Mouse (Mus musculus) stomach, embryonic 15.5 days (tissue): ENCODE measurements around the gene Pacsin2. TPM values are rescaled to one million over a fixed set of nuclear protein-coding genes. Genes with fewer than 3 reads are reported as not detected.

Experiments used
- ATAC-seq: fragments of 200-750 bp; cut with Nextera tagmentation; 2 replicates; pipeline ENCODE4 v1.8.0; 2017; ENCODE audit warnings: low read depth, moderate number of reproducible peaks, moderate TSS enrichment; ENCODE audit not compliant: insufficient read depth, low FRiP score
- H3K27ac ChIP-seq: fragments of 300-500 bp; sonication (generic); 2 replicates; pipeline ENCODE4 v1.5.1; 2015; ENCODE audit warnings: mild to moderate bottlenecking, inconsistent platforms
- H3K27me3 ChIP-seq: fragments of 300-500 bp; sonication (generic); replicated peaks from 2 replicates; pipeline ENCODE4 v1.6.1; 2015; ENCODE audit warnings: inconsistent platforms
- H3K36me3 ChIP-seq: fragments of 300-500 bp; sonication (generic); 2 replicates; pipeline ENCODE4 v1.6.1; 2015; ENCODE audit warnings: inconsistent platforms
- H3K4me1 ChIP-seq: fragments of 300-500 bp; sonication (generic); 2 replicates; pipeline ENCODE4 v1.6.1; 2015; ENCODE audit warnings: inconsistent platforms
- H3K4me2 ChIP-seq: fragments of 300-500 bp; sonication (generic); 2 replicates; pipeline ENCODE4 v1.6.1; 2015; ENCODE audit warnings: mild to moderate bottlenecking, inconsistent platforms
- H3K4me3 ChIP-seq: fragments of 300-500 bp; sonication (generic); replicated peaks from 2 replicates; pipeline ENCODE4 v1.5.1; 2015; ENCODE audit warnings: inconsistent platforms
- H3K9ac ChIP-seq: fragments of 300-500 bp; sonication (generic); 2 replicates; pipeline ENCODE4 v1.6.1; 2015; ENCODE audit warnings: inconsistent platforms
- H3K9me3 ChIP-seq: fragments of 300-500 bp; sonication (generic); 2 replicates; pipeline ENCODE4 v1.6.1; 2016; ENCODE audit warnings: inconsistent platforms
- WGBS: fragments of 180-500 bp; shearing (Covaris S2); methylation state at CpG from one replicate; pipeline ENCODE4 v1.1.7; 2015; 5-methylcytosine and 5-hydroxymethylcytosine counted together
- polyA plus RNA-seq: library from polyadenylated mRNA; unstranded; fragments of >200 nt; fragmentation: Nextera tagmentation; extraction: Ambion mirVana; gene quantifications from 2 replicates; pipeline ENCODE4 v1.2.1, GENCODE M21; 2015

The Pacsin2 gene
- polyA plus RNA-seq, 1 experiment from 2014 or later: 64.0 TPM

DNA sequence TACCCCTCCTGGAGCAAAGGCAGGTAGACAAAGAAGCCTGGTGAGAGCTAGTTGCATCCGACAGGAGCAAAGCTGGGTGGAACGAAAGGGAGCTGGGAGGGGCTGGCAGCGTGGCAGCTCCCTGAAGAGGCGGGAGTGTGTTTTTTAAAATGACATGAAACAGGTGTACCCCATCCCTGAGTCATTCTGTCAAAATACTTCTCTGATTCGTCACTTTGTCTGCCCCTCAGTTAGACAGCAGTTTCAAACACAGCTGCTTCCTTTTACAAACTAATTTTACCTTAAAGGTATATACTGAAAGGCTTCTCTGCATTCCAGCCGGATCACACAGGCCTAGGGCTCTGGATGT is 30.1 kb upstream of the Pacsin2 start:
- Histone ChIP-seq H3K4me2 (no peak overlapping the region), H3K9ac (no peak overlapping the region), H3K36me3 (peaks cover 16% of the 10 kb centered on the region), H3K27me3 (no peaks in the 10 kb centered on the region), H3K9me3 (no peaks in the 10 kb centered on the region), H3K27ac (no peak overlapping the region), H3K4me3 (no peak overlapping the region), H3K4me1 (no peaks in the 10 kb centered on the region)
- WGBS: 56% methylated on average over 6 of the region's 6 CpGs
- no peak for ATAC-seq

DNA sequence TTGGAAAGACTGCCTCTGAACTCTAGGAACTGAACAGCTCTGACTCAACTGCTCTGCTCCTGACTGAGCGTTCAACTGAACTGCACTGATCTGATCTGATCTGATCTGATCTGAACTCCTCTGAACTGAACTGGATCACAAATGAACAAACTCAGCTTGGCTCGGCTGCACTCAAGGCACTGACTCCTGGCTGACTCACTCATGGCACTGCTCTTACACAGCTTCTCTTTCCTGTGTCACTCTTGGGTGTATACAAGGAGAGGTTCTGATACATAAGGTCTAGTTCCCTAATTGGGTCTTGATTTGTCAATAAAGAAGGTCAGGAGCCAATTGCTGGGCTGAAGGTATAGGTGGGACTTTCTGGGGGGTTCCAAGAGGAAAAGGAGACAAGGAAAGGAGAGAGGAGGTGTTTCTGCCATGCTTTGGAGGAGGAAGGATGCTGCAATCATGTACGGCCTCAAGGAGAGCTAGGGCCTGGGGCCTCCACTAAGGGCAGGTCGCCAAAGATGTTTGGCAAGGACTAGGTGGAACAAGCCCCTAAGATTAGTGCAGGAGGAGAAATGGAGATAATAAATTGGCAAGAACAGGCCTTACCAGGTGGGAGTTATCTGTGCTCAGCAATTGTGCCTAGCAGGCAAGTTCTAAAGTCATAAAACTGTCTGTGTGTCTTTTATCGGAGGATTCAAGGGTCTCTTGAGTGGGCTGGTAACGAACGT is 29.6 kb upstream of the Pacsin2 start:
- 76% methylated on average over 7 of the region's 7 CpGs for WGBS
- no peaks in the 10 kb centered on the region for H3K9me3 ChIP-seq
- no peak overlapping the region for H3K4me2 ChIP-seq
- no peak overlapping the region for H3K9ac ChIP-seq
- no peaks in the 10 kb centered on the region for H3K27me3 ChIP-seq
- H3K4me1 ChIP-seq: no peaks in the 10 kb centered on the region
- ATAC-seq: no peak
- no peak overlapping the region for H3K27ac ChIP-seq
- H3K36me3 ChIP-seq: peaks cover 16% of the 10 kb centered on the region
- H3K4me3 ChIP-seq: no peak overlapping the region

DNA sequence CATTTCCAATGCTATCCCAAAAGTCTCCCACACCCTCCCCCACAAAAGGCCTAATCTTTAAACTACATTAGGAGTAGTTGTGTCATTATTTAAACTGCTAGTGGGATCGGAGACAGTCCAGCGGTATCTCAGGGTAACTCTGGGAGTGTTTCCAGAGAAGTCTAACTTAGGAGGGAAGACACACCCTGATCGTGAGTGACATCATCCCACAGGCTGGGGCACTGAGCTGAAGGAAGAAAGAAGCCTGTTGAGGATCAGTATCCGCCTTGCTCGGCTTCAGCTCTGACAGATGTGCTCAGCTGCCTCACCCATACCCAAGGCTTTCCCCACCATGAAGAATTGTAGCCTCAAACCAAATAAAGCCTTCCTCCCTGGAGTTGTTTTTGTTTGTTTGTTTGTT is 27.5 kb upstream of the Pacsin2 start:
- 42% methylated on average over 5 of the region's 5 CpGs for WGBS

DNA sequence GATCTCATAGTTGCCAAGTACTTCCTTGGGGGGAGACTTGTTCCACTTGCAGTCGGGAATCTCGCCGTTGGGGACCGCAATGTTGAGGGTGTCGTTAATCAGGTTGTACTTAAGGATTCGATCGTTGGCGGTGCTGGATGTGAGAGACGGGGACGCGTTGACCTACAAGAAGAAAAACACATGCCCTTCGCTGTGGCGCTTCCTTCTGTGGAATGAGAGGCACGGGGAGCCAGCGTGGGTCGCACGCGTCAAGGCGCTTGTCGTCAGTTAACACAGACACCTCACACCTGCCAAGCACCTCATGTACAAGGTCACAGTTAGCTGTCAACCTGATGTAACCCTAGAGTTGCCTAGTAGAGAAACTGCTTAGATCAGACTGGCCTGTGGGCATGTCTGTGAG is 25.1 kb upstream of the Pacsin2 start:
- 90% methylated on average over 20 of the region's 20 CpGs for WGBS
- no peaks in the 10 kb centered on the region for H3K9me3 ChIP-seq
- no peak overlapping the region for H3K27ac ChIP-seq
- no peak overlapping the region for H3K4me3 ChIP-seq
- no peak for ATAC-seq
- H3K27me3 ChIP-seq: no peaks in the 10 kb centered on the region
- no peak overlapping the region for H3K4me2 ChIP-seq
- 0 out of 2 replicates have a peak, but pooled peaks cover 2% of the 10 kb centered on the region for H3K36me3 ChIP-seq
- H3K9ac ChIP-seq: no peak overlapping the region
- H3K4me1 ChIP-seq: no peaks in the 10 kb centered on the region

More for the DNA sequence above, 27.5 kb upstream of the Pacsin2 start:
- Histone ChIP-seq H3K9ac (no peak overlapping the region), H3K4me3 (no peak overlapping the region), H3K4me1 (no peaks in the 10 kb centered on the region), H3K9me3 (no peaks in the 10 kb centered on the region), H3K27me3 (no peaks in the 10 kb centered on the region), H3K36me3 (peaks cover 11% of the 10 kb centered on the region), H3K27ac (no peak overlapping the region), H3K4me2 (no peak overlapping the region)
- no peak for ATAC-seq

DNA sequence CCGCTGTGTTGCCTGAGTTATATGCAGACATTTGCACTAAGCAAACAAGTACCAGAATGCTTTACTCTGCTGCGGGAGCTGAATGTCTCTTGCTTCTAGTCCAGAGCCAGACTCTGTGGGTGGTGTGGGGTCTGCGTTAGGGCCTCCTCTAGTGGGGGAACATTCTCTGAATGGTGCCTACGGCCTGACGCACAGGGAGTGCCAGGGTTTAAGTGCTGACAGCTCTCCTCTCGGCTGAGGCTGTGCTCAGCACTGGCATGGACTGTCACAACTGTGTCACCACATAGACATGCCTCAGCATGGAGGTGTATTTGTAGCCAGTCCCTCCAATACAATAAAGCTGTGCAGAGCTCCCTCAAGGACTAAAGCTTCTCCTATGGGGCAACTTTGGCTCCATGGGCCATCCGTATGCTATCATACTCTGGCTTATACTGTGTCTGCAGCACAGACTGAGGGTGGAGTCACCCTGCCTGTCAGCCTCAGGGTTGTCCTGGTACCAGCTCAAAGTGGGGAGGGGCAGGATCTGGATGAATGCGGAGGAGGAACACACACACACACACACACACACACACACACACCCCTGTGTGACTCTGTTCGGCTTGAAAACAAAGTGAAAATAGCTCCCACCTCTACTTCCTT is 23.2 kb upstream of the Pacsin2 start:
- H3K27ac ChIP-seq: no peak overlapping the region
- 65% methylated on average over 9 of the region's 9 CpGs for WGBS
- no peak overlapping the region for H3K4me3 ChIP-seq
- no peaks in the 10 kb centered on the region for H3K27me3 ChIP-seq
- no peaks in the 10 kb centered on the region for H3K36me3 ChIP-seq
- ATAC-seq: no peak
- H3K4me2 ChIP-seq: no peak overlapping the region
- H3K9me3 ChIP-seq: no peaks in the 10 kb centered on the region
- no peak overlapping the region for H3K9ac ChIP-seq
- H3K4me1 ChIP-seq: no peaks in the 10 kb centered on the region

DNA sequence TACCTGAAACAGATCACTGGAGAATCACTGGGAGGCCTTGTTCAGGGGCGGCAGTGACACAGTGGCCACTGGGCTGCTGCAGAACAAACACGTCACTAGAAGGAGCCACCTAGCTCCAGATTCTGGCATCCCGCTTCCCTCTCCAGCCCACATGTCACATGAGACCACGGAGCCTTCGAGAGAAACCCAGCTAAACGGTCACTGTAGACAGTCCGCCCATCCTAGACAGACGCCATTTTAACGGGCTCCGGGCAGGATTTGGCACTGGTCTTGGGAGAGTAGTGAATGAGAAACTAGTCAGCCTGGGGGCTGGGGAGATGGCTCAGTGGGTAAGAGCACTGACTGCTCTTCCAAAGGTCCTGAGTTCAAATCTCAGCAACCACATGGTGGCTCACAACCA is 19.9 kb upstream of the Pacsin2 start:
- WGBS: 92% methylated on average over 10 of the region's 10 CpGs
- H3K27ac ChIP-seq: no peak overlapping the region

DNA sequence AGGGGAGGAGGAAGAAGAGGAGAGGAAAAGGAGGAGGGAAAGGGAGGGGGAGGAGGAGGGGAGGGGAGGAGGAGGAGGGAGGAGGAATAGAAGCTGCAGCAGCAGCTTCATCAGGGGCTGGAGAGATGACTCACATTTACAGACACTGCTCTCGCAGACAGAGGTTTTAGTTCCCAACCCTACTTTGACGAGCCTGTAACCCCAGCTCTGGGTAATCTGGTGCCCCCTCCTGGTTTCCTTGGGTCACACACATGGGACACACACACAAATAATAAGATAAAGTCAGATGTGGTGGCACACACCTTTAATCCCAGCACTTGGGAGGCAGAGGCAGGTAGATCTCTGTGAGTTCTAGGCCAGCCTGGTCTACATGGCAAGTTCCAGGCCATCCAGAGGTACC is 19.1 kb upstream of the Pacsin2 start:
- Histone ChIP-seq H3K36me3 (no peaks in the 10 kb centered on the region), H3K9ac (no peak overlapping the region), H3K4me2 (no peak overlapping the region), H3K9me3 (no peaks in the 10 kb centered on the region), H3K27ac (no peak overlapping the region), H3K4me1 (no peaks in the 10 kb centered on the region), H3K27me3 (no peaks in the 10 kb centered on the region), H3K4me3 (no peak overlapping the region)
- ATAC-seq: no peak
- 43% methylated on average over 2 of the region's 2 CpGs for WGBS

More for the DNA sequence above, 19.9 kb upstream of the Pacsin2 start:
- Histone ChIP-seq H3K9ac (no peak overlapping the region), H3K4me3 (no peak overlapping the region), H3K36me3 (no peaks in the 10 kb centered on the region), H3K9me3 (no peaks in the 10 kb centered on the region), H3K4me1 (no peaks in the 10 kb centered on the region), H3K27me3 (no peaks in the 10 kb centered on the region), H3K4me2 (no peak overlapping the region)
- ATAC-seq: no peak

DNA sequence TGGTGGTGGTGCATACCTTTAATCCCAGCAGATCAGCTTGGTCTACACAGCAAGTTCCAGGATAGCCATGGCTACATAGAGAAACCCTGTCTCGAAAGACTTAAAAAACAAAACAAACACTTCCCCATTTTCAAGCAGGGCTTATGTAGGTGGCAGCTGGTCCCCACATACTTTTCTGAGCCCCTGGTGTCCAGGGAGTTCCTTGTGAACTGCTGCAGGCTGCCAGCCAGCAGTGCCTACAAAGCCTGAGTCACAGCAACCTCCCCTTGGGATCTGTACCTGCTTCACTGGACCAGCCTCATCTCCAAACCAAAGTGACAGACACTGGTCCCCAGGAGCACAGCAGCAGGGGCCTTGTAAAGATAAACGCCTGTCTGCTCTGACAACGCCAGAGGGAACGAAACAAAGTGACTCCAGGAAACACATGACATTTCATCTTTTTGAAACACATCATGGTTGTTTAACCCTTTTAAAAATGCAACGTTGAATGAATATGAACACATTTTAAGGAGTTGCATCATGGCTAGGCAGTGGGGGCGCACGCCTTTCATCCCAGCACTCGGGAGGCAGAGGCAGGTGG is 18.3 kb upstream of the Pacsin2 start:
- no peaks in the 10 kb centered on the region for H3K27me3 ChIP-seq
- no peak for ATAC-seq
- H3K4me2 ChIP-seq: no peak overlapping the region
- WGBS: 68% methylated on average over 8 of the region's 8 CpGs
- no peak overlapping the region for H3K4me3 ChIP-seq
- no peaks in the 10 kb centered on the region for H3K36me3 ChIP-seq
- H3K9me3 ChIP-seq: no peaks in the 10 kb centered on the region
- H3K9ac ChIP-seq: no peak overlapping the region
- H3K4me1 ChIP-seq: no peaks in the 10 kb centered on the region
- H3K27ac ChIP-seq: no peak overlapping the region

DNA sequence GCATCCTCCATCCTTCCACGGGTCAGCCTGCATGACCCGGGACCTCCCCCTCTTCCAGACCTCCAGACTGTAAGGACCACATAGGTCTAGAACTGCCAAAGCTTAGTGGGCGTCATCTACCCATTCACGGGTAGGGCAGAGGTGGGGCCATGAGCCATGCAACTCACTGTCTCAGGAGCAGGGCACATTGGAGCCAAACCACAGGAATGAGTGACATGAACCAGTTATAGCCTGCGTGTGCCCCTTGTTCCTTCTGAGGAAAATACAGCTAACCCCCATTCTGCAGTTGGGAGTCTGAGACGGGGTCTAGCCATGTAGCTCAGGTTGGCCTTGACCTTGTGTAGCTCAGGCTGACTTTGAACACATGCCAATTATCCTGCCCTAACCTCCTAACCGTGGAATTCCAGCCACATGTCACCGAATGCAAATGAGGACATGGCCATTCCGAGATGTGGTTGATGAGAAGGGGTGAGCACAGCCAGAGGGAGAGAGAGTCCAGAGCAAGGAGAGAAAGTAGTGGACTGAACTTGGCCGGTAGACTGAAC is 16.9 kb upstream of the Pacsin2 start:
- H3K4me1 ChIP-seq: no peaks in the 10 kb centered on the region
- H3K27me3 ChIP-seq: no peaks in the 10 kb centered on the region
- WGBS: 69% methylated on average over 10 of the region's 10 CpGs
- no peak overlapping the region for H3K9ac ChIP-seq
- no peak overlapping the region for H3K27ac ChIP-seq
- no peaks in the 10 kb centered on the region for H3K36me3 ChIP-seq
- no peak for ATAC-seq
- H3K9me3 ChIP-seq: no peaks in the 10 kb centered on the region
- H3K4me2 ChIP-seq: no peak overlapping the region
- no peak overlapping the region for H3K4me3 ChIP-seq

DNA sequence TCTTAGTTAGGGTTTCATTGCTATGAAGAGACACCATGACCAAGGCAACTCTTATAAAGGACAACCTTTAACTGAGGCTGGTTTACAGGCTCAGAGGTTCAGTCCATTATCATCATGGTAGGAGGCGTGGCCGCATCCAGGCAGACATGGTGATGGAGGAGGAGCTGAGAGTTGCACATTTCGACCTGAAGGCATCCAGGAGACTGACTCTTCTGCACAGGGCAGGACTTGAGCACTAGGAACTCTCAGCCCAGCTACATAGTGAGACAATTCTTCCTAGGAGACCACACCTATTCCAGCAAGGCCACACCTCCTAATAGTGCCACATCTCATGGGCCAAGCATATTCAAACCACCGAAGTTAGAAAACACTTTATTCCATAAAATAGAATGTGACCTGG is 15.4 kb upstream of the Pacsin2 start:
- Histone ChIP-seq H3K36me3 (no peaks in the 10 kb centered on the region), H3K4me2 (no peak overlapping the region), H3K27me3 (no peaks in the 10 kb centered on the region), H3K9ac (no peak overlapping the region), H3K9me3 (no peaks in the 10 kb centered on the region), H3K4me3 (no peak overlapping the region), H3K27ac (no peak overlapping the region), H3K4me1 (peaks cover under 1% of the 10 kb centered on the region; the same call in 1 of the 2 replicates)
- no peak for ATAC-seq
- 81% methylated on average over 4 of the region's 4 CpGs for WGBS

DNA sequence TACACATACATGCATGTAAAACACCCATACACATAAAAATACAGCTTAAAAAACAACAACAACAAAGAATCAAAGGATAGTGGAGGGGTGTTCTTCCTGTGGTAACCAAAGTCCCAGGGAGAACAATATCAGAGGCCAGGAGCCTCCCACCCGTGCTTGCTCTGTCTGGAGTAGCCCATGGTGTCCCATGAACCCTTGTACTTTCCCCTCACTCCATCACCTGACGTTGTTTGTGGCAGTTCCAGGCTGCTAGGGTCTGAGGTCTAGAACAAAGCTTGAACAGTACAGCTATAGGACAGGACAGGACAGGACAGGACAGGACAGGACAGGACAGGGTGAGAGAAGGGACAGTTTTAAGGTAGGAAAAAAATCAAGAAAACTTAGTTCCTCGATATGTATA is 13.7 kb upstream of the Pacsin2 start:
- Histone ChIP-seq H3K4me2 (no peak overlapping the region), H3K36me3 (no peaks in the 10 kb centered on the region)
- no peak for ATAC-seq

DNA sequence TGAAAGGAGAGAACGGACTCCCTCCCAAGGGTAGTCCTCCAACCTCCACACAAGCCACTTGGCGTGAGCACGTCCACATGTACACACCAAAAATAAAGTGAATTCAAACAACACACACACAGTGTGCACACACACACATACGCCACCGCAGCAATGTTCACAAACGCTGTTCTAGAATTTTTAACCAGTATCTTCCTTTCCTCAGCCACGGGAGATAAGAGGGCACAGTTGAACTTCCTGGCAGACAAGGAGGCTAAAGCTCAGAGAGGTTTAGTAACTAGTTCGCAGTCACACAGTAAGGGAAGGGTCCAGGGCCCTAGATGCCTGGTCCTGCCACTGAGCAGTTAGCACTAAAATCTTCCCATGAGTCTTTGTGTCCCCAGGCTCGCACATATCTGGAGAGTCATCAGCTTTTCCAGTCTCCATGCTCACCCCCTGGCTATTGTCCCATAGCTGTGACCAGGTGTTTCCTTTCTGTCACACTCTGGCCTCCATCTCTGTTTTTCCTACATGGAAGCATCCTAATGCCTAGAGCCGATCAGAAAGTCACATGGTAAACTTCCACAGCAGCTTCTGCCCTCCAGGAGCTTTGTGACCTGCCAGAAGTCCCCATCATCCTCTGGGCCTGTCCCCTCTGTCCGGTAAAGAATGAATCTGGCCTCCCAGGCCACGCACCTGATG is 12.3 kb upstream of the Pacsin2 start:
- Histone ChIP-seq H3K4me2 (no peak overlapping the region), H3K4me3 (no peak overlapping the region), H3K4me1 (peaks cover 13% of the 10 kb centered on the region), H3K36me3 (no peaks in the 10 kb centered on the region), H3K9ac (no peak overlapping the region), H3K9me3 (no peaks in the 10 kb centered on the region), H3K27ac (no peak overlapping the region), H3K27me3 (no peaks in the 10 kb centered on the region)
- 73% methylated on average over 12 of the region's 12 CpGs for WGBS
- no peak for ATAC-seq

More for the DNA sequence above, 13.7 kb upstream of the Pacsin2 start:
- Histone ChIP-seq H3K4me1 (peaks cover 13% of the 10 kb centered on the region), H3K27ac (no peak overlapping the region), H3K9ac (no peak overlapping the region), H3K9me3 (no peaks in the 10 kb centered on the region), H3K4me3 (no peak overlapping the region), H3K27me3 (no peaks in the 10 kb centered on the region)
- 62% methylated on average over 3 of the region's 3 CpGs for WGBS
